Mouse (Mus musculus) bone marrow macrophage, adult 2 months (primary cell): Measurements from ENCODE around the gene Mark1. TPM values are rescaled to one million over a fixed set of nuclear protein-coding genes. Genes with fewer than 3 reads are reported as not detected.
A peak's percentile ranks its signal among the peaks of the same experiment; 100 is the strongest.

ENCODE experiments used
- H3K27ac ChIP-seq: 2 replicates; pipeline ENCODE4 v1.5.1; 2012; ENCODE audit warnings: low read depth, low read length; ENCODE audit not compliant: insufficient read depth
- H3K4me1 ChIP-seq: 2 replicates; pipeline ENCODE4 v1.6.1; 2012; ENCODE audit warnings: low read length; ENCODE audit not compliant: control insufficient read depth, insufficient read depth
- H3K4me3 ChIP-seq: 2 replicates; pipeline ENCODE4 v1.5.1; 2012; ENCODE audit warnings: mild to moderate bottlenecking, low read length, moderate library complexity; ENCODE audit not compliant: insufficient read depth
- CTCF ChIP-seq: IDR thresholded peaks from 2 replicates; pipeline ENCODE4 v1.5.1; 2012; ENCODE audit warnings: low read depth, mild to moderate bottlenecking, low read length, moderate library complexity
- POLR2A ChIP-seq: IDR thresholded peaks from 2 replicates; pipeline ENCODE4 v1.6.1; 2012; ENCODE audit warnings: mild to moderate bottlenecking, low read depth, low read length, borderline replicate concordance
- polyA plus RNA-seq: library from polyadenylated mRNA; stranded (reverse); fragments of >200 nt; gene quantifications from 2 replicates; pipeline ENCODE4 v1.2.4, GENCODE M21; 2012; ENCODE audit not compliant: missing spikeins, insufficient read depth, insufficient read length

The Mark1 gene
- polyA plus RNA-seq, 1 experiment: 0.21 TPM

- no peak overlapping the region for H3K27ac ChIP-seq
- no peaks in the 10 kb centered on the region for H3K4me1 ChIP-seq
- TF ChIP-seq POLR2A (no peak), CTCF (no peak)
- H3K4me3 ChIP-seq: no peak overlapping the region
Observed at GRCm38 (mm10) chr1:184864381-184864801, 135.0 kb downstream of the Mark1 start.

GRCm38 (mm10) chr1:184862636-184863035 lies 136.7 kb downstream of the Mark1 start:
- Histone ChIP-seq H3K27ac (no peak overlapping the region), H3K4me3 (no peak overlapping the region), H3K4me1 (no peaks in the 10 kb centered on the region)
- TF ChIP-seq POLR2A (no peak), CTCF (no peak)

- Histone ChIP-seq H3K27ac (no peak overlapping the region), H3K4me3 (no peak overlapping the region), H3K4me1 (no peaks in the 10 kb centered on the region)
- no peak for TF ChIP-seq POLR2A
Observed at GRCm38 (mm10) chr1:184861551-184861950, 137.8 kb downstream of the Mark1 start.

- Histone ChIP-seq H3K4me3 (no peak overlapping the region), H3K27ac (no peak overlapping the region), H3K4me1 (no peaks in the 10 kb centered on the region)
- TF ChIP-seq CTCF (no peak), POLR2A (no peak)
Observed at GRCm38 (mm10) chr1:184860276-184860675, 139.1 kb downstream of the Mark1 start.

DNA sequence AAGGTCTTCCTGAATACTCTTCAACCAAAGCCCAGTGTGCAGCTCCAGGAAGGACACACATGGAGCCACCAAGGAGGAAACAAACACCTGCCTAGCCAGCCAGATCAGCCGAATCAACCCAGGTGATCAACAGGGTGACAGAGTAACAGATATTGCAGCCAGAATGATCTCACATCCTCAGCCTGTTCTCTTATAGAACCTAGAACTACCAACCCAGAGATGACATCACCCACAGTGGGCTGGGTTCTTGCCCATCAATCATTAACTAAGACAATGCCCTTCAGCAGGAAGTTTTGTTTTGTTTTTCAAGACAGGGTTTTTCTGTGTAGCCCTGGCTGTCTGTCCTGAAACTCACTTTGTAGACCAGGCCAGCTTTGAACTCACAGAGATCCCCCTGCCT lies 141.1 kb downstream of the Mark1 start:
- Histone ChIP-seq H3K4me1 (no peaks in the 10 kb centered on the region), H3K27ac (no peak overlapping the region), H3K4me3 (no peak overlapping the region)
- no peak for TF ChIP-seq POLR2A
- TF ChIP-seq CTCF: no peak

GRCm38 (mm10) chr1:184857216-184857615 lies 142.2 kb downstream of the Mark1 start:
- Histone ChIP-seq H3K27ac (no peak overlapping the region), H3K4me3 (no peak overlapping the region), H3K4me1 (no peaks in the 10 kb centered on the region)
- TF ChIP-seq CTCF (no peak), POLR2A (no peak)

- TF ChIP-seq CTCF (no peak), POLR2A (no peak)
- no peak overlapping the region for H3K4me3 ChIP-seq
- H3K27ac ChIP-seq: no peak overlapping the region
- peaks cover 4% of the 10 kb centered on the region for H3K4me1 ChIP-seq
Observed at GRCm38 (mm10) chr1:184853922-184854321, 145.4 kb downstream of the Mark1 start.

- peaks cover 4% of the 10 kb centered on the region for H3K4me1 ChIP-seq
- no peak overlapping the region for H3K4me3 ChIP-seq
- no peak overlapping the region for H3K27ac ChIP-seq
- peak; percentile 56; the same call in 1 of the 2 replicates for TF ChIP-seq CTCF
- no peak for TF ChIP-seq POLR2A
Observed at GRCm38 (mm10) chr1:184853339-184853738, 146.0 kb downstream of the Mark1 start.

- TF ChIP-seq POLR2A: no peak
- Histone ChIP-seq H3K4me1 (peaks cover 4% of the 10 kb centered on the region), H3K27ac (no peak overlapping the region), H3K4me3 (no peak overlapping the region)
Observed at GRCm38 (mm10) chr1:184851741-184852618, 147.4 kb downstream of the Mark1 start.

GRCm38 (mm10) chr1:184851166-184851565 lies 148.2 kb downstream of the Mark1 start:
- TF ChIP-seq POLR2A: no peak
- no peak for TF ChIP-seq CTCF
- Histone ChIP-seq H3K27ac (no peak overlapping the region), H3K4me1 (peaks cover 4% of the 10 kb centered on the region), H3K4me3 (no peak overlapping the region)
